Mouse (Mus musculus): ENCODE results near the gene Gcc2. TPM values are rescaled to one million over a fixed set of nuclear protein-coding genes. Genes with fewer than 3 reads are reported as not detected.
"Not testable (repeated sequence)": the region's sequence is repeated elsewhere in the genome, so short reads cannot be mapped to it uniquely, and the experiment has no call there.

Gene Gcc2
- polyA plus RNA-seq, 2 experiments, result 9.4 to 20.1 TPM

DNA sequence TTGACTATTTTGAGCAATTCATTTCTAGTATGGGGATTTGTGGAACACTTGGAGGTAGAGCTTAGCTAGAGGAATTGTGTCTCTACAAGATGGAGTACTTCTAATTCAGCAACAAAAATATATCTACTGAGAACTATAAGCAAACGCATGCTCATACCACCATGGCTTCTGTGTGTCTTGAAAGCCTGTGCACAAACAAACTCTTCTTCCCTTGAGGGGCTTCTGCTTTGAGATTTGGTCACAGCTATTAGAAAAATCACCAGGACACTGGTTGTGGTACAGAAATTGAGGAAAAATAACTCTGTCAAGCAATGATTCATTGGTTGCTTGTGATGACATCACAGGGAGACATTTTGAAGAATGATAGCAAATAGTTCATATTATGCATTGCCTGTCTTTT is 39.9 kb upstream of the Gcc2 start:
- ATAC-seq (ENCODE audit: insufficient read depth) (no peak), DNase-seq (ENCODE audit: low read depth in 3 of 3, low spot score in 3 of 3) (no peak)
- Histone ChIP-seq H3K36me3 (replicated peaks; ENCODE audit: control insufficient read depth, insufficient read depth, low read depth) (no peaks in the 10 kb centered on the region), H3K4me3 (ENCODE audit: insufficient read depth in 1 of 2, low read depth in 2 of 2, low read length in 2 of 2) (no peak overlapping the region), H3K4me1 (replicated peaks; ENCODE audit: control insufficient read depth in 2 of 2, insufficient read depth in 2 of 2, low read length in 1 of 2) (no peaks in the 10 kb centered on the region), H3K9me3 (ENCODE audit: control insufficient read depth, low read length) (no peaks in the 10 kb centered on the region), H3K27ac (no peak overlapping the region), H3K9ac (replicated peaks) (no peak overlapping the region), H3K27me3 (ENCODE audit: control insufficient read depth, insufficient read depth, low read length) (no peaks in the 10 kb centered on the region), H3K4me2 (ENCODE audit: low read depth) (no peak overlapping the region)
- WGBS (ENCODE audit: insufficient replicate concordance), result 62% methylated on average over 1 of the region's 1 CpGs
- TF ChIP-seq EP300 (IDR thresholded peaks at IDR 0.05; ENCODE audit: low read depth) (no peak), CTCF (IDR thresholded peaks at IDR 0.05; ENCODE audit: low read depth) (no peak)

GRCm38 (mm10) chr10:58217366-58217765 is 37.9 kb upstream of the Gcc2 start:
- H3K36me3 ChIP-seq (replicated peaks; ENCODE audit: control insufficient read depth, insufficient read depth, low read depth), result no peaks in the 10 kb centered on the region
- no peak overlapping the region for H3K9ac ChIP-seq (replicated peaks)
- peaks cover 2% of the 10 kb centered on the region; the same call in 1 of the 2 replicates for H3K9me3 ChIP-seq (ENCODE audit: control insufficient read depth, low read length)
- no peak for TF ChIP-seq CTCF (IDR thresholded peaks at IDR 0.05; ENCODE audit: low read depth)
- TF ChIP-seq EP300 (IDR thresholded peaks at IDR 0.05; ENCODE audit: low read depth), result no peak
- DNase-seq (ENCODE audit: low read depth in 3 of 3, low spot score in 3 of 3), result no peak
- WGBS (ENCODE audit: insufficient replicate concordance), result 58% methylated on average over 3 of the region's 3 CpGs
- H3K4me1 ChIP-seq (replicated peaks; ENCODE audit: control insufficient read depth in 2 of 2, insufficient read depth in 2 of 2, low read length in 1 of 2), result no peaks in the 10 kb centered on the region
- H3K4me3 ChIP-seq (ENCODE audit: insufficient read depth in 1 of 2, low read depth in 2 of 2, low read length in 2 of 2), result no peak overlapping the region
- H3K27me3 ChIP-seq (ENCODE audit: control insufficient read depth, insufficient read depth, low read length), result no peaks in the 10 kb centered on the region
- ATAC-seq (ENCODE audit: insufficient read depth), result no peak
- H3K4me2 ChIP-seq (ENCODE audit: low read depth), result no peak overlapping the region
- H3K27ac ChIP-seq, result no peak overlapping the region

- no peaks in the 10 kb centered on the region for H3K36me3 ChIP-seq (replicated peaks; ENCODE audit: control insufficient read depth, insufficient read depth, low read depth)
- ATAC-seq (ENCODE audit: insufficient read depth) (no peak), DNase-seq (ENCODE audit: low read depth in 3 of 3, low spot score in 3 of 3) (no peak)
- no peak overlapping the region for H3K27ac ChIP-seq
- 62% methylated on average over 6 of the region's 6 CpGs for WGBS (ENCODE audit: insufficient replicate concordance)
- H3K9me3 ChIP-seq (ENCODE audit: control insufficient read depth, low read length), result peaks cover 2% of the 10 kb centered on the region; the same call in 1 of the 2 replicates
- H3K27me3 ChIP-seq (ENCODE audit: control insufficient read depth, insufficient read depth, low read length), result no peaks in the 10 kb centered on the region
- no peak overlapping the region for H3K4me3 ChIP-seq (ENCODE audit: insufficient read depth in 1 of 2, low read depth in 2 of 2, low read length in 2 of 2)
- no peaks in the 10 kb centered on the region for H3K4me1 ChIP-seq (replicated peaks; ENCODE audit: control insufficient read depth in 2 of 2, insufficient read depth in 2 of 2, low read length in 1 of 2)
- H3K9ac ChIP-seq (replicated peaks), result no peak overlapping the region
- TF ChIP-seq EP300 (IDR thresholded peaks at IDR 0.05; ENCODE audit: low read depth) (no peak), CTCF (IDR thresholded peaks at IDR 0.05; ENCODE audit: low read depth) (no peak)
- H3K4me2 ChIP-seq (ENCODE audit: low read depth), result no peak overlapping the region
These were observed 34.6 kb upstream of the Gcc2 start for GRCm38 (mm10) chr10:58220726-58221125.

GRCm38 (mm10) chr10:58221571-58221970 is 33.7 kb upstream of the Gcc2 start:
- not testable (repeated sequence) for H3K4me1 ChIP-seq (replicated peaks; ENCODE audit: control insufficient read depth in 2 of 2, insufficient read depth in 2 of 2, low read length in 1 of 2); H3K36me3 ChIP-seq (replicated peaks; ENCODE audit: control insufficient read depth, insufficient read depth, low read depth); H3K4me3 ChIP-seq (ENCODE audit: insufficient read depth in 1 of 2, low read depth in 2 of 2, low read length in 2 of 2); H3K4me2 ChIP-seq (ENCODE audit: low read depth); H3K27me3 ChIP-seq (ENCODE audit: control insufficient read depth, insufficient read depth, low read length); DNase-seq (ENCODE audit: low read depth in 3 of 3, low spot score in 3 of 3); H3K9me3 ChIP-seq (ENCODE audit: control insufficient read depth, low read length); H3K27ac ChIP-seq; H3K9ac ChIP-seq (replicated peaks); ATAC-seq (ENCODE audit: insufficient read depth)
- WGBS (ENCODE audit: insufficient replicate concordance), result 65% methylated on average over 2 of the region's 2 CpGs

DNA sequence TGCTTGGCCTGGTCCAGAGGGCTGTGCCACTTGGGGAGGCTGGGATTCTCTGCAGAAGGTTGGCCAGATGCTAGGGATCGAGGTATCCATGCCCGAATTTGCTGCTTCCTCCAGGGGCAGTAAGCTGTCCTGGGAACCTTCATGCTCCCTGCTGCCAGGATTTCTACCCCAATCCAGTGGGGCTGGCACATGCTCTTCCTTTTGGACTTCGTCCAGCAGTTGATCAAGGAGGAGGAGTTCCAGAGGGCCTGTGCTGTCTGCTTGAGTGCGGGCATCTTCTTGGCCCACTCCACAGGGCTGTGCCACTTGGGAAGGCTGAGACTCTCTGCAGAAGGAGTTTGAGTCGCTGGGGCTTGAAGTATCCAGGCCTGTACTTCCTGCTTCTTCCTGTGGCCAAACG is 32.1 kb upstream of the Gcc2 start:
- H3K36me3 ChIP-seq (replicated peaks; ENCODE audit: control insufficient read depth, insufficient read depth, low read depth); ATAC-seq (ENCODE audit: insufficient read depth); H3K4me3 ChIP-seq (ENCODE audit: insufficient read depth in 1 of 2, low read depth in 2 of 2, low read length in 2 of 2); H3K27me3 ChIP-seq (ENCODE audit: control insufficient read depth, insufficient read depth, low read length); DNase-seq (ENCODE audit: low read depth in 3 of 3, low spot score in 3 of 3); H3K9ac ChIP-seq (replicated peaks); H3K4me1 ChIP-seq (replicated peaks; ENCODE audit: control insufficient read depth in 2 of 2, insufficient read depth in 2 of 2, low read length in 1 of 2); H3K27ac ChIP-seq; H3K9me3 ChIP-seq (ENCODE audit: control insufficient read depth, low read length); H3K4me2 ChIP-seq (ENCODE audit: low read depth): not testable (repeated sequence)
- WGBS (ENCODE audit: insufficient replicate concordance), result 71% methylated on average over 3 of the region's 6 CpGs

GRCm38 (mm10) chr10:58223972-58224805 is 31.1 kb upstream of the Gcc2 start:
- H3K9me3 ChIP-seq (ENCODE audit: control insufficient read depth, low read length); H3K36me3 ChIP-seq (replicated peaks; ENCODE audit: control insufficient read depth, insufficient read depth, low read depth); H3K4me2 ChIP-seq (ENCODE audit: low read depth); H3K4me3 ChIP-seq (ENCODE audit: insufficient read depth in 1 of 2, low read depth in 2 of 2, low read length in 2 of 2); H3K9ac ChIP-seq (replicated peaks); ATAC-seq (ENCODE audit: insufficient read depth); H3K27ac ChIP-seq; H3K4me1 ChIP-seq (replicated peaks; ENCODE audit: control insufficient read depth in 2 of 2, insufficient read depth in 2 of 2, low read length in 1 of 2); DNase-seq (ENCODE audit: low read depth in 3 of 3, low spot score in 3 of 3); H3K27me3 ChIP-seq (ENCODE audit: control insufficient read depth, insufficient read depth, low read length): not testable (repeated sequence)
- WGBS (ENCODE audit: insufficient replicate concordance), result 68% methylated on average over 27 of the region's 31 CpGs

- not testable (repeated sequence) for H3K27me3 ChIP-seq (ENCODE audit: control insufficient read depth, insufficient read depth, low read length); H3K9me3 ChIP-seq (ENCODE audit: control insufficient read depth, low read length); H3K27ac ChIP-seq; H3K4me3 ChIP-seq (ENCODE audit: insufficient read depth in 1 of 2, low read depth in 2 of 2, low read length in 2 of 2); H3K9ac ChIP-seq (replicated peaks); H3K4me1 ChIP-seq (replicated peaks; ENCODE audit: control insufficient read depth in 2 of 2, insufficient read depth in 2 of 2, low read length in 1 of 2); H3K4me2 ChIP-seq (ENCODE audit: low read depth); H3K36me3 ChIP-seq (replicated peaks; ENCODE audit: control insufficient read depth, insufficient read depth, low read depth); ATAC-seq (ENCODE audit: insufficient read depth); DNase-seq (ENCODE audit: low read depth in 3 of 3, low spot score in 3 of 3)
- WGBS (ENCODE audit: insufficient replicate concordance), result 66% methylated on average over 16 of the region's 18 CpGs
These were observed 30.2 kb upstream of the Gcc2 start, which contains the start of gene AW822073 for GRCm38 (mm10) chr10:58224827-58225785. Gene AW822073 (minus strand): TSS chr10:58224930.

All from liver, embryonic 14.5 days (tissue).